Mouse (Mus musculus): ENCODE data around the gene Relch. TPM values are rescaled to one million over a fixed set of nuclear protein-coding genes. Genes with fewer than 3 reads are reported as not detected.
"Not testable (repeated sequence)": the region's sequence is repeated elsewhere in the genome, so short reads cannot be mapped to it uniquely, and the experiment has no call there.

Gene Relch
- polyA plus RNA-seq, 1 experiment = 21.0 TPM

- H3K4me3 ChIP-seq (replicated peaks; ENCODE audit: extremely low read depth, low read depth, low read length) = no peak overlapping the region
- no peaks in the 10 kb centered on the region for H3K4me1 ChIP-seq (ENCODE audit: control insufficient read depth, insufficient read depth, low read length)
- TF ChIP-seq POLR2A (IDR thresholded peaks at IDR 0.05; ENCODE audit: borderline replicate concordance, extremely low read depth, low read depth, low read length) = no peak
- TF ChIP-seq CTCF (IDR thresholded peaks at IDR 0.05; ENCODE audit: insufficient read depth, low read length) = no peak
- DNase-seq = no peak
- 78% methylated on average over 3 of the region's 3 CpGs for WGBS
These were observed 95.9 kb downstream of the Relch start for GRCm38 (mm10) chr1:105759422-105760165.

- WGBS = 66% methylated on average over 8 of the region's 8 CpGs
- TF ChIP-seq CTCF (IDR thresholded peaks at IDR 0.05; ENCODE audit: insufficient read depth, low read length) (no peak), POLR2A (IDR thresholded peaks at IDR 0.05; ENCODE audit: borderline replicate concordance, extremely low read depth, low read depth, low read length) (no peak)
- no peak for DNase-seq
- Histone ChIP-seq H3K4me1 (ENCODE audit: control insufficient read depth, insufficient read depth, low read length) (no peaks in the 10 kb centered on the region), H3K4me3 (replicated peaks; ENCODE audit: extremely low read depth, low read depth, low read length) (no peak overlapping the region)
These were observed 101.9 kb downstream of the Relch start for GRCm38 (mm10) chr1:105765586-105765985.

- WGBS = 74% methylated on average over 9 of the region's 9 CpGs
- not testable (repeated sequence) for H3K4me3 ChIP-seq (replicated peaks; ENCODE audit: extremely low read depth, low read depth, low read length); DNase-seq; H3K4me1 ChIP-seq (ENCODE audit: control insufficient read depth, insufficient read depth, low read length)
These were observed 102.4 kb downstream of the Relch start for GRCm38 (mm10) chr1:105766099-105766498.

- Histone ChIP-seq H3K4me1 (ENCODE audit: control insufficient read depth, insufficient read depth, low read length) (no peaks in the 10 kb centered on the region), H3K4me3 (replicated peaks; ENCODE audit: extremely low read depth, low read depth, low read length) (no peak overlapping the region)
- 70% methylated on average over 2 of the region's 2 CpGs for WGBS
- DNase-seq = no peak
- no peak for TF ChIP-seq POLR2A (IDR thresholded peaks at IDR 0.05; ENCODE audit: borderline replicate concordance, extremely low read depth, low read depth, low read length)
- TF ChIP-seq CTCF (IDR thresholded peaks at IDR 0.05; ENCODE audit: insufficient read depth, low read length) = no peak
These were observed 104.7 kb downstream of the Relch start for GRCm38 (mm10) chr1:105768397-105768796.

- no peaks in the 10 kb centered on the region for H3K4me1 ChIP-seq (ENCODE audit: control insufficient read depth, insufficient read depth, low read length)
- no peak for TF ChIP-seq POLR2A (IDR thresholded peaks at IDR 0.05; ENCODE audit: borderline replicate concordance, extremely low read depth, low read depth, low read length)
- no peak for TF ChIP-seq CTCF (IDR thresholded peaks at IDR 0.05; ENCODE audit: insufficient read depth, low read length)
- DNase-seq = no peak
- 61% methylated on average over 2 of the region's 2 CpGs for WGBS
- no peak overlapping the region for H3K4me3 ChIP-seq (replicated peaks; ENCODE audit: extremely low read depth, low read depth, low read length)
These were observed 107.0 kb downstream of the Relch start for GRCm38 (mm10) chr1:105770685-105771084.

- no peaks in the 10 kb centered on the region; the same call in 1 of the 2 replicates for H3K4me1 ChIP-seq (ENCODE audit: control insufficient read depth, insufficient read depth, low read length)
- TF ChIP-seq CTCF (IDR thresholded peaks at IDR 0.05; ENCODE audit: insufficient read depth, low read length) (no peak), POLR2A (IDR thresholded peaks at IDR 0.05; ENCODE audit: borderline replicate concordance, extremely low read depth, low read depth, low read length) (no peak)
- DNase-seq = peak; percentile 37
- no peak overlapping the region for H3K4me3 ChIP-seq (replicated peaks; ENCODE audit: extremely low read depth, low read depth, low read length)
- 66% methylated on average over 4 of the region's 4 CpGs for WGBS
These were observed 112.8 kb downstream of the Relch start for GRCm38 (mm10) chr1:105776426-105776825.

GRCm38 (mm10) chr1:105780079-105780456 lies 116.4 kb downstream of the Relch start:
- H3K4me3 ChIP-seq (replicated peaks; ENCODE audit: extremely low read depth, low read depth, low read length) = peak overlapping the region; percentile 60
- H3K4me1 ChIP-seq (ENCODE audit: control insufficient read depth, insufficient read depth, low read length) = no peaks in the 10 kb centered on the region; the same call in 1 of the 2 replicates
- WGBS = 35% methylated on average over 12 of the region's 12 CpGs
- no peak for DNase-seq
- TF ChIP-seq POLR2A (IDR thresholded peaks at IDR 0.05; ENCODE audit: borderline replicate concordance, extremely low read depth, low read depth, low read length) (no peak), CTCF (IDR thresholded peaks at IDR 0.05; ENCODE audit: insufficient read depth, low read length) (no peak)

- H3K4me3 ChIP-seq (replicated peaks; ENCODE audit: extremely low read depth, low read depth, low read length) = peak within 1 kb of the TSS; percentile 64
- TF ChIP-seq CTCF (IDR thresholded peaks at IDR 0.05; ENCODE audit: insufficient read depth, low read length) (no peak), POLR2A (IDR thresholded peaks at IDR 0.05; ENCODE audit: borderline replicate concordance, extremely low read depth, low read depth, low read length) (no peak)
- WGBS = 4% methylated on average over 77 of the region's 77 CpGs
- peak; percentile 66 for DNase-seq
- no peaks in the 10 kb centered on the region; the same call in 1 of the 2 replicates for H3K4me1 ChIP-seq (ENCODE audit: control insufficient read depth, insufficient read depth, low read length)
These were observed 117.0 kb downstream of the Relch start, which contains the start of gene Tnfrsf11a for GRCm38 (mm10) chr1:105780457-105781364. Gene Tnfrsf11a, plus strand, starts transcription at chr1:105780718.

GRCm38 (mm10) chr1:105781391-105782146 lies 117.9 kb downstream of the Relch start:
- H3K4me3 ChIP-seq (replicated peaks; ENCODE audit: extremely low read depth, low read depth, low read length) = peak overlapping the region; percentile 64
- H3K4me1 ChIP-seq (ENCODE audit: control insufficient read depth, insufficient read depth, low read length) = peaks cover 2% of the 10 kb centered on the region; the same call in 1 of the 2 replicates
- DNase-seq = no peak
- no peak for TF ChIP-seq CTCF (IDR thresholded peaks at IDR 0.05; ENCODE audit: insufficient read depth, low read length)
- TF ChIP-seq POLR2A (IDR thresholded peaks at IDR 0.05; ENCODE audit: borderline replicate concordance, extremely low read depth, low read depth, low read length) = no peak
- WGBS = 40% methylated on average over 12 of the region's 12 CpGs

All from lung, adult 2 months (tissue).